Mouse (Mus musculus): ENCODE measurements at regions not wholly inside any gene's neighbourhood (a gene's known extent, or its start where the extent isn't known, plus 50 kb on each side); places are given as distances from the start of the nearest gene placed in this dataset.

GRCm38 (mm10) chr14:33699777-33700438 is 110.9 kb downstream of the Ptpn20 start:
- TF ChIP-seq CTCF (IDR thresholded peaks at IDR 0.05; ENCODE audit: borderline replicate concordance, insufficient read depth, low read depth, low read length) (no peak), POLR2A (IDR thresholded peaks at IDR 0.05; ENCODE audit: borderline replicate concordance, insufficient read depth, low read length) (no peak)
